Mouse (Mus musculus) lung, postnatal 0 days (tissue): Measurements from ENCODE around the gene Zbp1.

ENCODE experiments used
- CTCF ChIP-seq: IDR thresholded peaks from 2 replicates; pipeline ENCODE4 v1.5.1; 2016; ENCODE audit warnings: antibody characterized with exemption, mild to moderate bottlenecking
- EP300 ChIP-seq: IDR thresholded peaks from 2 replicates; pipeline ENCODE4 v1.6.1; 2016; ENCODE audit warnings: antibody characterized with exemption, mild to moderate bottlenecking, control low read depth

- TF ChIP-seq CTCF (0 out of 2 replicates have a peak, but pooled peaks have one; percentile 4), EP300 (no peak)
These were observed 40.8 kb downstream of the Zbp1 start for GRCm38 (mm10) chr2:173177951-173178350.
